Mouse (Mus musculus): ENCODE measurements around the gene Rbm18. TPM values are rescaled to one million over a fixed set of nuclear protein-coding genes. Genes with fewer than 3 reads are reported as not detected.

Gene Rbm18
- polyA plus RNA-seq, 1 experiment from 2014 or later: 33.7 TPM

- DNase-seq (ENCODE audit: low spot score) (peak; percentile 27), ATAC-seq (ENCODE audit: low FRiP score, low TSS enrichment) (no peak)
- no peaks in the 10 kb centered on the region for H3K4me1 ChIP-seq (replicated peaks; ENCODE audit: control insufficient read depth, insufficient read depth)
- no peaks in the 10 kb centered on the region for H3K36me3 ChIP-seq (ENCODE audit: control insufficient read depth, insufficient read depth, low read length)
- peak overlapping the region; percentile 65 for H3K4me2 ChIP-seq (replicated peaks; ENCODE audit: low read depth)
- H3K9me3 ChIP-seq (ENCODE audit: control insufficient read depth, low read length): no peaks in the 10 kb centered on the region
- H3K27ac ChIP-seq (replicated peaks): no peak overlapping the region
- peak overlapping the region; percentile 45 for H3K4me3 ChIP-seq (ENCODE audit: low read depth, low read length)
- no peak overlapping the region for H3K9ac ChIP-seq (ENCODE audit: low read length)
- WGBS: 3% methylated on average over 21 of the region's 21 CpGs
- no peak for TF ChIP-seq CTCF (IDR thresholded peaks at IDR 0.05; ENCODE audit: low read depth)
- TF ChIP-seq EP300 (optimal IDR thresholded peaks at IDR 0.05): no peak
- H3K27me3 ChIP-seq (ENCODE audit: control insufficient read depth, insufficient read depth, low read length): peaks cover 28% of the 10 kb centered on the region; the same call in 1 of the 2 replicates
Measured at GRCm38 (mm10) chr2:36103069-36103554, 33.5 kb downstream of the Rbm18 start.

GRCm38 (mm10) chr2:36102559-36102946, 34.0 kb downstream of the Rbm18 start:
- Histone ChIP-seq H3K4me3 (ENCODE audit: low read depth, low read length) (peak overlapping the region; percentile 45), H3K27ac (replicated peaks) (no peak overlapping the region), H3K4me2 (replicated peaks; ENCODE audit: low read depth) (peak overlapping the region; percentile 65), H3K27me3 (ENCODE audit: control insufficient read depth, insufficient read depth, low read length) (peaks cover 28% of the 10 kb centered on the region; the same call in 1 of the 2 replicates), H3K9me3 (ENCODE audit: control insufficient read depth, low read length) (no peaks in the 10 kb centered on the region), H3K36me3 (ENCODE audit: control insufficient read depth, insufficient read depth, low read length) (no peaks in the 10 kb centered on the region), H3K4me1 (replicated peaks; ENCODE audit: control insufficient read depth, insufficient read depth) (no peaks in the 10 kb centered on the region), H3K9ac (ENCODE audit: low read length) (no peak overlapping the region)
- DNase-seq (ENCODE audit: low spot score): peak; percentile 35
- TF ChIP-seq EP300 (optimal IDR thresholded peaks at IDR 0.05) (no peak), CTCF (IDR thresholded peaks at IDR 0.05; ENCODE audit: low read depth) (no peak)
- no peak for ATAC-seq (ENCODE audit: low FRiP score, low TSS enrichment)
- 8% methylated on average over 21 of the region's 21 CpGs for WGBS

- H3K4me2 ChIP-seq (replicated peaks; ENCODE audit: low read depth): peak overlapping the region; percentile 65
- H3K27ac ChIP-seq (replicated peaks): no peak overlapping the region
- ATAC-seq (ENCODE audit: low FRiP score, low TSS enrichment) (no peak), DNase-seq (ENCODE audit: low spot score) (no peak)
- 8% methylated on average over 28 of the region's 28 CpGs for WGBS
- no peaks in the 10 kb centered on the region for H3K4me1 ChIP-seq (replicated peaks; ENCODE audit: control insufficient read depth, insufficient read depth)
- no peaks in the 10 kb centered on the region for H3K9me3 ChIP-seq (ENCODE audit: control insufficient read depth, low read length)
- peak overlapping the region; percentile 45 for H3K4me3 ChIP-seq (ENCODE audit: low read depth, low read length)
- H3K27me3 ChIP-seq (ENCODE audit: control insufficient read depth, insufficient read depth, low read length): peaks cover 29% of the 10 kb centered on the region; the same call in 1 of the 2 replicates
- no peak for TF ChIP-seq EP300 (optimal IDR thresholded peaks at IDR 0.05)
- no peak for TF ChIP-seq CTCF (IDR thresholded peaks at IDR 0.05; ENCODE audit: low read depth)
- no peak overlapping the region for H3K9ac ChIP-seq (ENCODE audit: low read length)
- H3K36me3 ChIP-seq (ENCODE audit: control insufficient read depth, insufficient read depth, low read length): no peaks in the 10 kb centered on the region
Measured at GRCm38 (mm10) chr2:36101866-36102558, 34.6 kb downstream of the Rbm18 start.

GRCm38 (mm10) chr2:36099739-36100138, 36.8 kb downstream of the Rbm18 start:
- Histone ChIP-seq H3K4me1 (replicated peaks; ENCODE audit: control insufficient read depth, insufficient read depth) (no peaks in the 10 kb centered on the region), H3K27ac (replicated peaks) (no peak overlapping the region), H3K9ac (ENCODE audit: low read length) (no peak overlapping the region), H3K4me2 (replicated peaks; ENCODE audit: low read depth) (no peak overlapping the region), H3K27me3 (ENCODE audit: control insufficient read depth, insufficient read depth, low read length) (peaks cover 29% of the 10 kb centered on the region; the same call in 1 of the 2 replicates), H3K9me3 (ENCODE audit: control insufficient read depth, low read length) (no peaks in the 10 kb centered on the region), H3K4me3 (ENCODE audit: low read depth, low read length) (no peak overlapping the region), H3K36me3 (ENCODE audit: control insufficient read depth, insufficient read depth, low read length) (no peaks in the 10 kb centered on the region)
- TF ChIP-seq EP300 (optimal IDR thresholded peaks at IDR 0.05): no peak
- no peak for TF ChIP-seq CTCF (IDR thresholded peaks at IDR 0.05; ENCODE audit: low read depth)
- DNase-seq (ENCODE audit: low spot score) (no peak), ATAC-seq (ENCODE audit: low FRiP score, low TSS enrichment) (no peak)
- 16% methylated on average over 6 of the region's 6 CpGs for WGBS

- 16% methylated on average over 5 of the region's 5 CpGs for WGBS
- Histone ChIP-seq H3K4me2 (replicated peaks; ENCODE audit: low read depth) (no peak overlapping the region), H3K4me1 (replicated peaks; ENCODE audit: control insufficient read depth, insufficient read depth) (no peaks in the 10 kb centered on the region), H3K27me3 (ENCODE audit: control insufficient read depth, insufficient read depth, low read length) (peaks cover 39% of the 10 kb centered on the region; the same call in 1 of the 2 replicates), H3K27ac (replicated peaks) (no peak overlapping the region), H3K9me3 (ENCODE audit: control insufficient read depth, low read length) (no peaks in the 10 kb centered on the region), H3K36me3 (ENCODE audit: control insufficient read depth, insufficient read depth, low read length) (no peaks in the 10 kb centered on the region), H3K4me3 (ENCODE audit: low read depth, low read length) (no peak overlapping the region), H3K9ac (ENCODE audit: low read length) (no peak overlapping the region)
- ATAC-seq (ENCODE audit: low FRiP score, low TSS enrichment): no peak
- no peak for DNase-seq (ENCODE audit: low spot score)
- TF ChIP-seq CTCF (IDR thresholded peaks at IDR 0.05; ENCODE audit: low read depth) (no peak), EP300 (optimal IDR thresholded peaks at IDR 0.05) (no peak)
Measured at GRCm38 (mm10) chr2:36098021-36098420, 38.6 kb downstream of the Rbm18 start.

GRCm38 (mm10) chr2:36097129-36097815, 39.3 kb downstream of the Rbm18 start:
- no peak for ATAC-seq (ENCODE audit: low FRiP score, low TSS enrichment)
- Histone ChIP-seq H3K9me3 (ENCODE audit: control insufficient read depth, low read length) (no peaks in the 10 kb centered on the region), H3K27ac (replicated peaks) (no peak overlapping the region), H3K4me3 (ENCODE audit: low read depth, low read length) (no peak overlapping the region), H3K4me1 (replicated peaks; ENCODE audit: control insufficient read depth, insufficient read depth) (no peaks in the 10 kb centered on the region), H3K4me2 (replicated peaks; ENCODE audit: low read depth) (no peak overlapping the region), H3K9ac (ENCODE audit: low read length) (no peak overlapping the region), H3K36me3 (ENCODE audit: control insufficient read depth, insufficient read depth, low read length) (no peaks in the 10 kb centered on the region), H3K27me3 (ENCODE audit: control insufficient read depth, insufficient read depth, low read length) (peaks cover 35% of the 10 kb centered on the region; the same call in 1 of the 2 replicates)
- DNase-seq (ENCODE audit: low spot score): no peak
- TF ChIP-seq EP300 (optimal IDR thresholded peaks at IDR 0.05) (no peak), CTCF (IDR thresholded peaks at IDR 0.05; ENCODE audit: low read depth) (no peak)
- WGBS: 11% methylated on average over 18 of the region's 18 CpGs
